Mouse (Mus musculus): ENCODE data around the gene Zmiz1. TPM values are rescaled to one million over a fixed set of nuclear protein-coding genes. Genes with fewer than 3 reads are reported as not detected.

The Zmiz1 gene
- polyA plus RNA-seq, 1 experiment from 2014 or later, result 26.3 TPM

- peaks cover 95% of the 10 kb centered on the region for H3K4me1 ChIP-seq (replicated peaks)
- H3K9ac ChIP-seq, result 0 out of 2 replicates have a peak overlapping the region, but pooled peaks have one; percentile 5
- H3K4me2 ChIP-seq (replicated peaks), result no peak overlapping the region
- no peaks in the 10 kb centered on the region for H3K36me3 ChIP-seq
- no peaks in the 10 kb centered on the region for H3K27me3 ChIP-seq (replicated peaks)
- no peak overlapping the region for H3K27ac ChIP-seq
- 77% methylated on average over 7 of the region's 7 CpGs for WGBS
- no peak for ATAC-seq
- no peaks in the 10 kb centered on the region for H3K9me3 ChIP-seq
- no peak overlapping the region for H3K4me3 ChIP-seq (replicated peaks)
Measured at GRCm38 (mm10) chr14:25468891-25469529, 10.0 kb downstream of the Zmiz1 start.

GRCm38 (mm10) chr14:25470224-25470805, 11.3 kb downstream of the Zmiz1 start:
- Histone ChIP-seq H3K4me1 (replicated peaks) (peaks cover 95% of the 10 kb centered on the region), H3K4me3 (replicated peaks) (no peak overlapping the region), H3K4me2 (replicated peaks) (no peak overlapping the region), H3K9ac (no peak overlapping the region), H3K9me3 (no peaks in the 10 kb centered on the region), H3K36me3 (no peaks in the 10 kb centered on the region), H3K27ac (no peak overlapping the region), H3K27me3 (replicated peaks) (no peaks in the 10 kb centered on the region)
- ATAC-seq, result no peak
- 69% methylated on average over 7 of the region's 7 CpGs for WGBS

- Histone ChIP-seq H3K36me3 (no peaks in the 10 kb centered on the region), H3K9ac (no peak overlapping the region), H3K4me3 (replicated peaks) (no peak overlapping the region), H3K27ac (no peak overlapping the region), H3K4me2 (replicated peaks) (no peak overlapping the region), H3K9me3 (no peaks in the 10 kb centered on the region), H3K4me1 (replicated peaks) (peaks cover 95% of the 10 kb centered on the region), H3K27me3 (replicated peaks) (no peaks in the 10 kb centered on the region)
- no peak for ATAC-seq
- WGBS, result 24% methylated on average over 2 of the region's 2 CpGs
Measured at GRCm38 (mm10) chr14:25471035-25471434, 12.1 kb downstream of the Zmiz1 start.

- no peaks in the 10 kb centered on the region for H3K36me3 ChIP-seq
- no peaks in the 10 kb centered on the region for H3K9me3 ChIP-seq
- H3K9ac ChIP-seq, result no peak overlapping the region
- H3K4me1 ChIP-seq (replicated peaks), result peaks cover 97% of the 10 kb centered on the region
- H3K27ac ChIP-seq, result no peak overlapping the region
- no peak overlapping the region for H3K4me2 ChIP-seq (replicated peaks)
- ATAC-seq, result no peak
- no peaks in the 10 kb centered on the region for H3K27me3 ChIP-seq (replicated peaks)
- WGBS, result 60% methylated on average over 6 of the region's 6 CpGs
- H3K4me3 ChIP-seq (replicated peaks), result no peak overlapping the region
Measured at GRCm38 (mm10) chr14:25472096-25472861, 13.3 kb downstream of the Zmiz1 start.

- Histone ChIP-seq H3K9ac (no peak overlapping the region), H3K9me3 (no peaks in the 10 kb centered on the region), H3K27ac (peak overlapping the region; percentile 78), H3K4me2 (replicated peaks) (no peak overlapping the region), H3K4me1 (replicated peaks) (peaks cover 97% of the 10 kb centered on the region), H3K36me3 (no peaks in the 10 kb centered on the region), H3K27me3 (replicated peaks) (no peaks in the 10 kb centered on the region), H3K4me3 (replicated peaks) (no peak overlapping the region)
- ATAC-seq, result peak; percentile 29
- WGBS, result 50% methylated on average over 6 of the region's 6 CpGs
Measured at GRCm38 (mm10) chr14:25472981-25473649, 14.1 kb downstream of the Zmiz1 start.

GRCm38 (mm10) chr14:25474017-25474416, 15.0 kb downstream of the Zmiz1 start:
- H3K4me1 ChIP-seq (replicated peaks), result peaks cover 94% of the 10 kb centered on the region
- no peaks in the 10 kb centered on the region for H3K36me3 ChIP-seq
- no peak overlapping the region for H3K9ac ChIP-seq
- WGBS, result 52% methylated on average over 5 of the region's 5 CpGs
- H3K4me2 ChIP-seq (replicated peaks), result no peak overlapping the region
- peak overlapping the region; percentile 78; the same call in 1 of the 2 replicates for H3K27ac ChIP-seq
- H3K9me3 ChIP-seq, result no peaks in the 10 kb centered on the region
- no peaks in the 10 kb centered on the region for H3K27me3 ChIP-seq (replicated peaks)
- no peak for ATAC-seq
- H3K4me3 ChIP-seq (replicated peaks), result no peak overlapping the region

- 51% methylated on average over 6 of the region's 6 CpGs for WGBS
- H3K9me3 ChIP-seq, result no peaks in the 10 kb centered on the region
- no peak overlapping the region for H3K9ac ChIP-seq
- no peak for ATAC-seq
- H3K36me3 ChIP-seq, result no peaks in the 10 kb centered on the region
- H3K4me3 ChIP-seq (replicated peaks), result no peak overlapping the region
- 0 out of 2 replicates have a peak overlapping the region, but pooled peaks have one; percentile 36 for H3K27ac ChIP-seq
- H3K4me1 ChIP-seq (replicated peaks), result peaks cover 94% of the 10 kb centered on the region
- H3K27me3 ChIP-seq (replicated peaks), result no peaks in the 10 kb centered on the region
- no peak overlapping the region; the same call in 1 of the 2 replicates for H3K4me2 ChIP-seq (replicated peaks)
Measured at GRCm38 (mm10) chr14:25474732-25475131, 15.7 kb downstream of the Zmiz1 start.

GRCm38 (mm10) chr14:25476048-25476447, 17.1 kb downstream of the Zmiz1 start:
- Histone ChIP-seq H3K27me3 (replicated peaks) (no peaks in the 10 kb centered on the region), H3K27ac (no peak overlapping the region), H3K4me1 (replicated peaks) (peaks cover 95% of the 10 kb centered on the region), H3K36me3 (no peaks in the 10 kb centered on the region), H3K4me3 (replicated peaks) (no peak overlapping the region), H3K9ac (no peak overlapping the region; the same call in 1 of the 2 replicates), H3K4me2 (replicated peaks) (no peak overlapping the region), H3K9me3 (no peaks in the 10 kb centered on the region)
- 73% methylated on average over 9 of the region's 9 CpGs for WGBS
- ATAC-seq, result no peak

GRCm38 (mm10) chr14:25476453-25476852, 17.5 kb downstream of the Zmiz1 start:
- no peak for ATAC-seq
- no peaks in the 10 kb centered on the region for H3K27me3 ChIP-seq (replicated peaks)
- 73% methylated on average over 3 of the region's 3 CpGs for WGBS

GRCm38 (mm10) chr14:25477268-25477667, 18.3 kb downstream of the Zmiz1 start:
- Histone ChIP-seq H3K27ac (no peak overlapping the region), H3K9ac (no peak overlapping the region), H3K36me3 (no peaks in the 10 kb centered on the region), H3K4me3 (replicated peaks) (no peak overlapping the region), H3K4me1 (replicated peaks) (peaks cover 95% of the 10 kb centered on the region), H3K27me3 (replicated peaks) (no peaks in the 10 kb centered on the region), H3K4me2 (replicated peaks) (no peak overlapping the region), H3K9me3 (no peaks in the 10 kb centered on the region)
- WGBS, result 64% methylated on average over 7 of the region's 7 CpGs
- no peak for ATAC-seq

More at GRCm38 (mm10) chr14:25476453-25476852, 17.5 kb downstream of the Zmiz1 start:
- Histone ChIP-seq H3K4me1 (replicated peaks) (peaks cover 95% of the 10 kb centered on the region), H3K27ac (no peak overlapping the region), H3K9ac (peak overlapping the region; percentile 30; the same call in 1 of the 2 replicates), H3K4me3 (replicated peaks) (no peak overlapping the region), H3K9me3 (no peaks in the 10 kb centered on the region), H3K36me3 (no peaks in the 10 kb centered on the region), H3K4me2 (replicated peaks) (no peak overlapping the region)

- Histone ChIP-seq H3K9ac (no peak overlapping the region), H3K36me3 (no peaks in the 10 kb centered on the region), H3K27ac (no peak overlapping the region), H3K4me3 (replicated peaks) (no peak overlapping the region), H3K9me3 (no peaks in the 10 kb centered on the region), H3K4me1 (replicated peaks) (peaks cover 92% of the 10 kb centered on the region), H3K4me2 (replicated peaks) (no peak overlapping the region), H3K27me3 (replicated peaks) (no peaks in the 10 kb centered on the region)
- 69% methylated on average over 5 of the region's 5 CpGs for WGBS
- ATAC-seq, result no peak
Measured at GRCm38 (mm10) chr14:25478257-25478656, 19.3 kb downstream of the Zmiz1 start.

GRCm38 (mm10) chr14:25478755-25479154, 19.8 kb downstream of the Zmiz1 start:
- Histone ChIP-seq H3K4me3 (replicated peaks) (no peak overlapping the region), H3K4me2 (replicated peaks) (no peak overlapping the region), H3K9ac (no peak overlapping the region), H3K27me3 (replicated peaks) (no peaks in the 10 kb centered on the region), H3K27ac (no peak overlapping the region), H3K36me3 (no peaks in the 10 kb centered on the region), H3K9me3 (no peaks in the 10 kb centered on the region), H3K4me1 (replicated peaks) (peaks cover 92% of the 10 kb centered on the region)
- ATAC-seq, result no peak
- 79% methylated on average over 9 of the region's 9 CpGs for WGBS
